Mouse (Mus musculus) testis, adult 2 months (tissue): ENCODE results near the gene Elane. TPM values are rescaled to one million over a fixed set of nuclear protein-coding genes. Genes with fewer than 3 reads are reported as not detected.

Experiments
- H3K27ac ChIP-seq: fragments of 200-500 bp; 2 replicates; pipeline ENCODE4 v1.5.1; 2012; ENCODE audit warnings: low read depth, low read length; ENCODE audit not compliant: control insufficient read depth, insufficient read depth
- H3K27me3 ChIP-seq: fragments of 200-500 bp; 2 replicates; pipeline ENCODE4 v1.6.1; 2012; ENCODE audit warnings: mild to moderate bottlenecking, low read length, moderate library complexity; ENCODE audit not compliant: control insufficient read depth, insufficient read depth
- H3K36me3 ChIP-seq: fragments of 200-500 bp; 2 replicates; pipeline ENCODE4 v1.6.1; 2012; ENCODE audit warnings: mild to moderate bottlenecking, low read length; ENCODE audit not compliant: control insufficient read depth, insufficient read depth
- H3K4me1 ChIP-seq: fragments of 200-500 bp; 2 replicates; pipeline ENCODE4 v1.6.1; 2012; ENCODE audit warnings: low read length; ENCODE audit not compliant: control insufficient read depth, insufficient read depth
- H3K4me3 ChIP-seq: fragments of 200-500 bp; 2 replicates; pipeline ENCODE4 v1.5.1; 2012; ENCODE audit warnings: low read depth, mild to moderate bottlenecking, low read length, moderate library complexity, mixed read lengths; ENCODE audit not compliant: control insufficient read depth
- CTCF ChIP-seq: fragments of 200-500 bp; IDR thresholded peaks from 2 replicates; pipeline ENCODE4 v1.5.1; 2012; ENCODE audit warnings: low read depth, mild to moderate bottlenecking, inconsistent platforms, low read length, moderate library complexity; ENCODE audit not compliant: control insufficient read depth, insufficient read depth, insufficient replicate concordance
- POLR2A ChIP-seq: fragments of 200-500 bp; IDR thresholded peaks from 2 replicates; pipeline ENCODE4 v1.6.1; 2012; ENCODE audit warnings: low read depth, mild to moderate bottlenecking, inconsistent platforms, low read length, moderate library complexity; ENCODE audit not compliant: control insufficient read depth
- polyA plus RNA-seq: library from polyadenylated mRNA; depleted of rRNA; stranded (reverse); fragments of >200 nt; gene quantifications from 2 replicates; pipeline ENCODE4 v1.2.3, GENCODE M21; 2012

The Elane gene
- polyA plus RNA-seq, 1 experiment = 0.11 TPM

DNA sequence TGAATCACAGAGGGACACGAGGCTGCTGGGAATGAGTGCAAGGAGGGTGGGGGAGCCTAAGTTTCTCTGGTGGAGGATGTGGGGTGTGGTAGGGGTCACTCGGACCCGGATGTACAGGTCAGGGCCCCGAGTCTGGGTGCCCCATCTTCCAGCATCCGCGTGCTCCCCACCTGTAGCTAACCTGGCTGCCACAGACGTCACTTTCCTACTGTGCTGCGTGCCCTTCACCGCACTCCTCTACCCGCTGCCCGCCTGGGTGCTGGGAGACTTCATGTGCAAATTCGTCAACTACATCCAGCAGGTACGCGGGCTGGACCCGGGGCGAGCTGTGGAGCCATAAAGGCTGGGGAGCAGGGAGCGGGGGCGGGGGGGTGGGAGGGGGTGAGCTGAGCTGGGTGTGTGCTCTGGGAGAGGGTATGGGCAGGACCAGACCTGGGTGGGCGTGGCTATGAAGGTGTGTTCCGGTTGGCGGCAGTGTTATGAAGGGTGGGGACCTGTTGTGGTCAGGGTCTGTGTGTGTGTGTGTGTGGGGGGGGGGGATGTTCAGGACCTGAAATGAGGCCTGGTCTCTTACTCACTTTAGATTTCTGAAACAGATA is 33.3 kb downstream of the Elane start:
- Histone ChIP-seq H3K4me3 (no peak overlapping the region), H3K27me3 (no peaks in the 10 kb centered on the region)

DNA sequence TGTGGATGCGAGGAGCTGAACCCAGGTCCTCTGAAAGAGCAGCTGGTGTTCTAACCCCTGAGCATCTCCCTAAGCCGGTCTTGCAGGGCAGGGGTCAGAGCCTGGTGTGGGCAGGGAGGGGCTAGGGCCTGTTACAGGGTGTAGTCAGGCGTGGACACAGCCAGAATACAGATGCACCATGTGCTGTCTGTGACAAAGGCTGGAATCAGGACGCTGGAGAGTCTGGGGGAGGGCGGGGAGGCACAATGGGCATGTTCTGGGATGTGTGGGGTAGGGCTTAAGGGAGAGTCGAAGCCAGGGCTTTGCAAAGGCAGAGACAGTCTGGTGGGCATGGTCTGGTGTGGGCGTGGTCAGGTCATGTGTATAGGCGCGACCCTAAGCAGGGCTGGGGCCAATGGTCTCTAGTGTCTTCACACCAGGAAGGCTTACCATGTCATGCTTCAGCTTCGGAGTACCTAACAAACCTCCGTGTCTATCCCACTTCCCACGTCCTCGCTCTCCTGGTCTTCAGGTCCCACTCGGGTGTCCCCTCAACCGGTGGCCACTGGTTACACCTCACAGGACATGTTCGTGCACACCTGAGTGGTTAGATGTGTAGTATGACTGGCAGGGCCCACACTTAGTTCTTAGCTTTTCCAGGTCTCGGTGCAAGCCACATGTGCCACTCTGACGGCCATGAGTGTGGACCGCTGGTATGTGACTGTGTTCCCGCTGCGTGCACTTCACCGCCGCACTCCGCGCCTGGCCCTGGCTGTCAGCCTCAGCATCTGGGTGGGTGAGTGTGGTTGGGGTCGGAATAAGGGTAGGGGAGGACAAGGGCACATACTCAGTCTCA is 34.2 kb downstream of the Elane start:
- peaks cover 30% of the 10 kb centered on the region for H3K4me1 ChIP-seq
- H3K4me3 ChIP-seq = no peak overlapping the region
- no peaks in the 10 kb centered on the region for H3K27me3 ChIP-seq
- no peak overlapping the region for H3K27ac ChIP-seq
- no peaks in the 10 kb centered on the region for H3K36me3 ChIP-seq
- TF ChIP-seq POLR2A = no peak
- no peak for TF ChIP-seq CTCF

More for the DNA sequence above, 33.3 kb downstream of the Elane start:
- H3K4me1 ChIP-seq = peaks cover 26% of the 10 kb centered on the region
- H3K27ac ChIP-seq = no peak overlapping the region
- no peak for TF ChIP-seq CTCF
- no peak for TF ChIP-seq POLR2A
- H3K36me3 ChIP-seq = no peaks in the 10 kb centered on the region

DNA sequence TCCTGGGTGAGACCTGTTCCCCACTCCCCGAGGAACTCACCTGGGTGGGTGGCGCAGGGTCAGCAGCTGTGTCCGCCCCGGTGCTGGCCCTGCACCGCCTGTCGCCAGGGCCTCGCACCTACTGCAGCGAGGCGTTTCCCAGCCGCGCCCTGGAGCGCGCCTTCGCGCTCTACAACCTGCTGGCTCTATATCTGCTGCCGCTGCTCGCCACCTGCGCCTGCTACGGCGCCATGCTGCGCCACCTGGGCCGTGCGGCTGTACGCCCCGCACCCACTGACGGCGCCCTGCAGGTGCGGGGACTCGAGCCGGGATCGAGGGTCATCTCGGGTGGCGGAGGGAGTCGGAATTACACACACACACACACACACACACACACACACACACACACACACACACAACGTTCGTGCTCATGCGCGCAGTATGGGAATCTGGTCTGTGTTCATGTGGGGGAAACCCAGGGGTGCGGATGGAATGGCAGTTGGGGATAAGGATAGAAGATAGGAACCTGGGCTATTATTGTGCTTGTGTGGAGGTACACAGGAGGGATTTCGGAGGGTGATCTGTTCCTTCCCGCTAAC is 35.0 kb downstream of the Elane start, which contains the start of gene R3hdm4:
Gene R3hdm4 (minus strand): TSS at position 251 of the 578 bp plus-strand sequence.
- no peaks in the 10 kb centered on the region for H3K27me3 ChIP-seq
- no peaks in the 10 kb centered on the region for H3K36me3 ChIP-seq
- TF ChIP-seq CTCF (no peak), POLR2A (no peak)
- peaks cover 30% of the 10 kb centered on the region for H3K4me1 ChIP-seq
- H3K4me3 ChIP-seq = no peak within 1 kb of the TSS; the same call in 1 of the 2 replicates
- no peak within 1 kb of the TSS for H3K27ac ChIP-seq

DNA sequence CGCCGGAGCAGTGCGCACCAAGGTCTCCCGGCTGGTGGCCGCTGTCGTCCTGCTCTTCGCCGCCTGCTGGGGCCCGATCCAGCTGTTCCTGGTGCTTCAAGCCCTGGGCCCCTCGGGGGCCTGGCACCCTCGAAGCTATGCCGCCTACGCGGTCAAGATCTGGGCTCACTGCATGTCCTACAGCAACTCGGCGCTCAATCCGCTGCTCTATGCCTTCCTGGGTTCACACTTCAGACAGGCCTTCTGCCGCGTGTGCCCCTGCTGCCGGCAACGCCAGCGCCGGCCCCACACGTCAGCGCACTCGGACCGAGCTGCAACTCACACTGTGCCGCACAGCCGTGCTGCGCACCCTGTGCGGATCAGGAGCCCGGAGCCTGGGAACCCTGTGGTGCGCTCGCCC is 35.5 kb downstream of the Elane start:
- no peak overlapping the region for H3K27ac ChIP-seq
- H3K27me3 ChIP-seq = no peaks in the 10 kb centered on the region
- peaks cover 30% of the 10 kb centered on the region for H3K4me1 ChIP-seq

DNA sequence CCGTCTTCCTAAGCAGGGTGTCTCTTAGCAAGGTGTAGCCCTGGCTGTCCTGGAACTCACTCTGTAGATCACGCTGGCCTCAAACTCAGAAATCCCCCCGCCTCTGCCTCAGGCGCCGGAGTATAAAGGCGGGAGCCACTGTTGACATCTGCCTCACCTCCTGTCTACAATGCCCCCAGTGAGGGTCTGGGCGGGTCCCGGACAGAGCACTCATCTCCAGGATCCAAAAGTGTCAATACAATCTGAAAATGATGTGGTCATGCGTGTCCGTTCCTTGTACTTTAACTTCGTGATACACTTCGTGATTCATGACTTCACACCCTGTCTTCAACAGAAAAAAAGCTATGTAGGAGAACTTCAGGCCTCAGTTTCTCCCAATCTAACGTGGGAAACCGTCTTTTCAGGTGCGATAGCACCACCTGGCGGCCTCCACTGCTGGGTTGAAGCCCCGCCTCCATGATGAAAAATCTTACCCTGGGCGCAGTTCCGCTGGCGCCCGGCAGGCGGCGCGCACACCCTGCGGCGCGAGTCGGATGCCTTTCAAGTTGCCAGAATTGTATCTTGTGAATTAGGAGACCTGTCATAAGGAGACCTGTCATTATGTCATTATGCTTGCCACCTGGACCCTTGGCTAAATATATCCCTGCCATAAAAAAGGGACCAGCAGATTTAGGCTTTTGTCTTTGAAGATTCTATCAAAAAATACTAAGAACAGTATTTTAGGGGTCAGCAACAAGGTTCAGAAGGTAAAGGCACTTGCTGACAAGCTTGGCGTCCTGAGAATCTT is 39.1 kb downstream of the Elane start:
- H3K36me3 ChIP-seq = no peaks in the 10 kb centered on the region
- H3K27me3 ChIP-seq = no peaks in the 10 kb centered on the region
- H3K27ac ChIP-seq = no peak overlapping the region
- TF ChIP-seq POLR2A = no peak
- TF ChIP-seq CTCF = peak; percentile 100
- H3K4me1 ChIP-seq = peaks cover 31% of the 10 kb centered on the region
- peak overlapping the region; percentile 74 for H3K4me3 ChIP-seq

More for the DNA sequence above, 35.5 kb downstream of the Elane start:
- Histone ChIP-seq H3K36me3 (no peaks in the 10 kb centered on the region), H3K4me3 (no peak overlapping the region)
- no peak for TF ChIP-seq POLR2A
- no peak for TF ChIP-seq CTCF

DNA sequence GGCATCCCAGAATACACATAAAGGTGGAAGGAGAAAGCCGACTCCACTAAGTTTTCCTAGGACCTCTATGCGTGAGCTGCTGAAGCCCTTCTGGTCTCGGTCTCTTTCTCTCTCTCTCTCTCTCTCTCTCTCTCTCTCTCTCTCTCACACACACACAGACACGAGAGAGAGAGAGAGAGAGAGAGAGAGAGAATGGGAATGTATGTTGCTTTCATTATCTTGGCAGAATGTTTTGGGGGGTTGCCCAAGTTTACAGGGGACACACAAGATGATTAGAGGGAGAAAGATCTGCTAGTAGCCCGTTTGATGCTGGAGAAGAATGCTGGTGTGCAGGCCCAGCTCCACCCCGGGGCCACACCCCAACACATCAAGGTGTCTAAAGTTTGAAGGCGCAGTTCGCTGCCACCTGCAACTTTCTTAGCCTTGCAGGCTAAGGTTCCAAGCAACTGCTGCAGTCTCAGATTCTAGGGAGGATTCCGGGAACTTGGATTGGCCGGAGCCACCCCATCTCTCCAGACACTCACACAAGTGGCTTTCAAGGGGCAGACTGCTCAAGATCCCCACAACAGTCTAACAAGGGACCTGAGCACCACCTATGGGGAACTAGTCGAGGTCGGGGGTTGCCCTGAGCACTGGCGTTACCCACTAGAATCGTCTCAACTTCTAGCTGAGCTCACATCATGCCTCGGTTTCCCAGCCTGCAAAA is 39.9 kb downstream of the Elane start:
- Histone ChIP-seq H3K4me3 (peak overlapping the region; percentile 78), H3K27me3 (no peaks in the 10 kb centered on the region), H3K4me1 (peaks cover 26% of the 10 kb centered on the region)

More for the DNA sequence above, 39.9 kb downstream of the Elane start:
- TF ChIP-seq POLR2A (no peak), CTCF (no peak)
- H3K36me3 ChIP-seq = no peaks in the 10 kb centered on the region
- H3K27ac ChIP-seq = peak overlapping the region; percentile 88
